Mouse (Mus musculus) neural tube, embryonic 14.5 days (tissue): ENCODE data around the gene Cacna2d2. TPM values are rescaled to one million over a fixed set of nuclear protein-coding genes. Genes with fewer than 3 reads are reported as not detected.

Experiments
- ATAC-seq: fragments of 200-750 bp; cut with Nextera tagmentation; 2 replicates; pipeline ENCODE4 v1.8.0; 2017; ENCODE audit warnings: low read depth, mild to moderate bottlenecking, moderate TSS enrichment, moderate library complexity
- H3K27ac ChIP-seq: fragments of 300-500 bp; sonication (generic); 2 replicates; pipeline ENCODE4 v1.5.1; 2014; ENCODE audit warnings: low read depth, mild to moderate bottlenecking, control low read depth, low read length, moderate library complexity, mixed read lengths
- H3K27me3 ChIP-seq: fragments of 300-500 bp; sonication (generic); 2 replicates; pipeline ENCODE4 v1.6.1; 2014; ENCODE audit warnings: low read length; ENCODE audit not compliant: control insufficient read depth, insufficient read depth
- H3K36me3 ChIP-seq: fragments of 300-500 bp; sonication (generic); 2 replicates; pipeline ENCODE4 v1.6.1; 2014; ENCODE audit warnings: low read length, mixed read lengths; ENCODE audit not compliant: control insufficient read depth, insufficient read depth
- H3K4me1 ChIP-seq: fragments of 300-500 bp; sonication (generic); 2 replicates; pipeline ENCODE4 v1.6.1; 2014; ENCODE audit warnings: low read length; ENCODE audit not compliant: control insufficient read depth, insufficient read depth
- H3K4me2 ChIP-seq: fragments of 300-500 bp; sonication (generic); 2 replicates; pipeline ENCODE4 v1.6.1; 2014; ENCODE audit warnings: mild to moderate bottlenecking, low read depth, low read length, control low read depth
- H3K4me3 ChIP-seq: fragments of 300-500 bp; sonication (generic); 2 replicates; pipeline ENCODE4 v1.5.1; 2014; ENCODE audit warnings: low read depth, low read length, control low read depth, mixed read lengths
- H3K9ac ChIP-seq: fragments of 300-500 bp; sonication (generic); replicated peaks from 2 replicates; pipeline ENCODE4 v1.6.1; 2014; ENCODE audit warnings: low read depth, mild to moderate bottlenecking, control low read depth, low read length, mixed read lengths
- H3K9me3 ChIP-seq: fragments of 300-500 bp; sonication (generic); 2 replicates; pipeline ENCODE4 v1.6.1; 2016; ENCODE audit warnings: low read length; ENCODE audit not compliant: control insufficient read depth
- WGBS: fragments of 180-500 bp; shearing (Covaris S2); extraction: QIAGEN DNeasy Blood & Tissue Kit; methylation state at CpG from one replicate; pipeline ENCODE4 v1.1.7; 2014; 5-methylcytosine and 5-hydroxymethylcytosine counted together
- polyA plus RNA-seq: library from polyadenylated mRNA; unstranded; fragments of >200 nt; fragmentation: Nextera tagmentation; extraction: Ambion mirVana; gene quantifications from 2 replicates; pipeline ENCODE4 v1.2.1, GENCODE M21; 2014

Cacna2d2 gene
- polyA plus RNA-seq, 1 experiment from 2014 or later: 10.6 TPM

DNA sequence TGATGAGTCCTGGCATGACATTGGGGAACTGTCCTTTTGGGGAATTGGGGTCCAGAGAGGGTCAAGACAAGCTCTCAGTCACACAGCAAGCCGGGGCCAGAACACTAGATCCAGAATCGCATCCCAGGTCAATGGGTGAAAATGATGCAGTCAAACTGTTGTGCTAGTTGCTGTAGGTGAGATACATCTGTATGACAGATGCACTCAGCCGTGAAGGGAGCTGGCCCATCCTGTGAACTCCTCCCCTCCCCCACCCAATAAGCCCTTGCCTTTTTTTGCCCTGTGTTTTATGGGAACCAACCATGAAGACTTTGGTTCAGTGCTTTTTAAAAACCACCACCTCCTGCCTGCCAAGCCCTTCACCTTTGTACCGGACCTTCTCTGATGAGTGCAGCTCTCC is 43.5 kb downstream of the Cacna2d2 start:
- Histone ChIP-seq H3K36me3 (no peaks in the 10 kb centered on the region), H3K27me3 (no peaks in the 10 kb centered on the region), H3K9me3 (no peaks in the 10 kb centered on the region), H3K4me1 (peaks cover 35% of the 10 kb centered on the region), H3K4me3 (no peak overlapping the region), H3K4me2 (no peak overlapping the region), H3K9ac (no peak overlapping the region), H3K27ac (peak overlapping the region; percentile 72)
- 61% methylated on average over 4 of the region's 4 CpGs for WGBS
- ATAC-seq: no peak

DNA sequence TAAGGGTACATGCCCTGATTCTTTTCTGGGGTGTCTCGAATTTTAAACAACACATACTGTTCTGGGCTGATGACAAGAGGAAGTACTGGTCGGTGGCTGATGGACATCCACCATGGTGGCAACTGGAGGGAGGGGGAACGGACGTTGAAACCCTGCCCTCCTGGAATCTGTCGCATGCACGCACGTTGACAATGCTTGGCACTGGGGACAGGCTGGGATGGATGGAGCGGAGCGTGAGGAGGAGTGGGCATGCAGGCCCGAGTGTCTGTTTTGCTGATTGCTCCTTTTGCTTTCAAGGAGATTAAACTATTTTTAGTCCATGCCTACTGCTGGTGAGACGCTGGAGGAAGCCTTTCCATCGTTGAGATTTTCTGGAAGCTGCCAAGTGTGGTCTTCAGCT is 43.9 kb downstream of the Cacna2d2 start:
- H3K9me3 ChIP-seq: no peaks in the 10 kb centered on the region
- no peak overlapping the region for H3K4me2 ChIP-seq
- ATAC-seq: no peak
- peaks cover 35% of the 10 kb centered on the region for H3K4me1 ChIP-seq
- no peak overlapping the region for H3K9ac ChIP-seq
- H3K36me3 ChIP-seq: no peaks in the 10 kb centered on the region
- H3K27me3 ChIP-seq: no peaks in the 10 kb centered on the region
- H3K4me3 ChIP-seq: no peak overlapping the region
- H3K27ac ChIP-seq: peak overlapping the region; percentile 72
- 49% methylated on average over 12 of the region's 12 CpGs for WGBS

DNA sequence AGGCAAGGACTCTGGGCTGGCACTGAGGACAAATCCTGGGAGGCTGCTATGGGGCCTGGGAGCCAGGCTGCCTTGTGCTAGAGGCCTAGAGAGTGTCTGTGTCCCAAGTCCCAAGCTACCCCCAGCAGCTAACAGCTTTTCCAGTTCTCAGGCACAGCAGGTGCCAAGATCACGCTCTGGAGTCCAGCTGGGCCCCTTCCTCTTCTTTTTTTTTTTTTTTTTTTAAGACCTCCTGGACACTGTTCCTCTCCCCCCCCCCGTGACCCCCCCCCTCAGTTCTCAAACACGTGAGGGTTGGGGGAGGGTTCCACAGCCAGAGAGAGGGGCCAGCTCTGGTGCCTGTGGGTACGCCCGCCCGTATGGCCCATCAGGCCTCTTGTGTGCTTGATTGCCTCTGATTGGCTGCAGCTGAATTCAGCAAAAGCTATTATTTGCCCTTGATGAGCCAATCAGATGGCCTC is 45.6 kb downstream of the Cacna2d2 start:
- H3K4me1 ChIP-seq: peaks cover 45% of the 10 kb centered on the region
- no peaks in the 10 kb centered on the region for H3K27me3 ChIP-seq
- H3K9me3 ChIP-seq: no peaks in the 10 kb centered on the region
- H3K27ac ChIP-seq: peak overlapping the region; percentile 77
- H3K9ac ChIP-seq: no peak overlapping the region
- WGBS: 8% methylated on average over 4 of the region's 6 CpGs
- H3K4me2 ChIP-seq: no peak overlapping the region
- 0 out of 2 replicates have a peak, but pooled peaks have one; percentile 36 for ATAC-seq
- no peaks in the 10 kb centered on the region for H3K36me3 ChIP-seq
- no peak overlapping the region for H3K4me3 ChIP-seq

DNA sequence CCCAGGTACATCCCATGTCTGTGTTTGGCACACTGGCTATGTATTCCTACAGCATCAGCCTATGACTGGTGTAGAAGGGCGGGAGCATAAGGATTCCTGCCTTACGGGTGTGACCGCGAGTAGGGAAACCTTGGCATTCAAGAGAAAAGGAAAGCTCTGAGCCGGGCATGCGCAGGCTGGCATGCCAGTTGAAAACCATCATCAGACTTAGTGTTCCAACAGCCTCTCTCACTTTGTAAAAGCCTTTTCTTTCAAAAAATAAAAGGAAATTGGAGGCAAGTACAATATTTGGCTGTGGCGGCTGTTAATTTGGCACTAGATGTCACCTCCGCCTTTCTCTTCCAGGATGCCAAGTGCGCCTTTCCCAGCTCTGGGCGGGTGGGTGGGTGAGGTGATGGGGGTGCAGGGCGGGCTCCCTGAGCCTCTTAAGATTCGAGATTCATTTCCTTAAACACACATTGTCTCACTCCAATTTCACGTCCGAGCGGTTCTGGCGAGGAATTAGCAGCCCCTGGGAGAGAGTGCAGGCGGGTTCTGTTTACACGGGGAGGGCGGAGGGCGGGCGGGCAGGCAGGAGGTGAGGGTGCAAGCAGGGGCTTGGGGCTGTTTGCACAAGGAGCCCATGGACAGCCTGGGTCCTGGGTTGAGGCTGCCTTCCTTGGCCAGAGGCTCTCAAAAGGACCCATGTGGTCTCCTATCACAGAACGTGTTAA is 49.5 kb downstream of the Cacna2d2 start:
- Histone ChIP-seq H3K4me3 (no peak overlapping the region), H3K27me3 (no peaks in the 10 kb centered on the region), H3K4me2 (no peak overlapping the region), H3K27ac (peak overlapping the region; percentile 10; the same call in 1 of the 2 replicates), H3K4me1 (peaks cover 48% of the 10 kb centered on the region), H3K9me3 (no peaks in the 10 kb centered on the region), H3K9ac (no peak overlapping the region), H3K36me3 (no peaks in the 10 kb centered on the region)
- ATAC-seq: no peak
- 46% methylated on average over 22 of the region's 22 CpGs for WGBS

DNA sequence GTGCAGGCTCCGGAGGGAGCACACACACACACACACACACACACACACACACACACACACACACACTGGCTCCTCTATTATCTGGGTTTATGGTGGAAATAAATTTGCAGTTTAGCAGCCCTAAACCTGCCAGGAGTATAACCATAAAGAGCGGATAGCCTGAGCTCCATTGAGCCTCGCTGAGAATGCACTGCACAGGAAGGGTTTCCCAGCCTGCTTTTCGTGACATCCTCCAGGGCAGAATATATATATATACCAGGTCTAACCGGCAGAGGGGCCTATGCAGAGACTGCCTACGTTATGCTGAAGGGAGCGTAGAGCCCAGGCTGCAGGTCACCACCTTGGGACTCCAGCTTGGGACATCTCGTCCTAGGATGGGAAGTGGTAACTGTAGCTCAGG is 52.0 kb downstream of the Cacna2d2 start:
- Histone ChIP-seq H3K9me3 (no peaks in the 10 kb centered on the region), H3K4me2 (no peak overlapping the region), H3K9ac (no peak overlapping the region), H3K27me3 (no peaks in the 10 kb centered on the region), H3K4me3 (no peak overlapping the region), H3K27ac (peak overlapping the region; percentile 71), H3K36me3 (no peaks in the 10 kb centered on the region), H3K4me1 (peaks cover 33% of the 10 kb centered on the region)
- ATAC-seq: peak; percentile 75
- WGBS: 17% methylated on average over 8 of the region's 8 CpGs

DNA sequence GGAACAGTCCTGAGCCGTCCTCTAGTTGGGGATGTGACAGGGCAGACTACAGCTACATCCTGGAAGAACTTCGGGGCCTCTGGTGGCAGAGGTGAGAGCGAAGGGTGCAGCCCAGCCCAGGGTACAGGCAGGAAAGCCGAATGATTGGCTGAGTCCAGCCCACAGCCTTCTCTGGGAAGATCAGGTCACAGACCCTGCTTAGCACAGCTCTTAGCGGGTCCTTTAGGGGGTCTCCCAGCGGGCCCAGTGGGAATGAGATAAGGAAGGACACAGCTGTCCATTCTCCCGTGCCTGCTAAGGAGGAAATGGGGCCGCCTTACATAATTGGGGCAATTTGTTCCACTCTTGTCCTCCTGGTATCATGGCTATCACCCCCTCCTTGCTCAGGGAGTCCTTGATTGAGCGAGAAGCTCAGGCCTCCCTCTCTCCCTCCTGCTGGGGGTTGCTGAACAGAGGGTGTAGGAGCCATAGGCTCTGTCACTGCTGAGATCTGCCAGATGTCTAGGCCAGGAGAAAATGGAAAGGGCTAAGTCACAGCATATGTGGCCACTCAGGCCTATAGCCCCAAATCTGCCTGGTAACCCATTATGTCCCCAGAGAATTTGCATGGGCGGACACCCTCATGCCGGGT is 52.6 kb downstream of the Cacna2d2 start:
- H3K9ac ChIP-seq: no peak overlapping the region
- peaks cover 33% of the 10 kb centered on the region for H3K4me1 ChIP-seq
- no peaks in the 10 kb centered on the region for H3K27me3 ChIP-seq
- no peak overlapping the region for H3K4me3 ChIP-seq
- no peaks in the 10 kb centered on the region for H3K36me3 ChIP-seq
- peak overlapping the region; percentile 71 for H3K27ac ChIP-seq
- no peaks in the 10 kb centered on the region for H3K9me3 ChIP-seq
- H3K4me2 ChIP-seq: no peak overlapping the region
- ATAC-seq: peak; percentile 18; the same call in 1 of the 2 replicates
- WGBS: 25% methylated on average over 11 of the region's 11 CpGs

DNA sequence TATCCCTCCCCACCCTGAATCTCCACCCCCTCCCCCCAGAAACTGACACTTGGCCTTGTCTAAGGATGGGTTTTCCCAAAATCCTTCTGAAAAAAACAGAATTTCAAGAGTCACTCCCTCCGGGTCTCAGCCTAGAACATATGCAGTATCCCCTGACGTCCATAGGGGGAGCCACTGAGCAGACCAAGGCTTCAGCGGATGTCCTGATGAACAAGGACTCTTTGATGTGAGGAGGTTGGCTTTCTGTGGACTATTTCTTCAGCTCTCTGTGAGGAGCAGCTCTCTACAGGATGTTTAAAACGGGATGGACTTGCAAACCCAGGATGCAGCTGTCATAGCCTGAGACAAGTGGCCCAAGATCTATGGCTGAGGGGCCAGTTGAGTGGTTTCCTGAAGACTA is 53.1 kb downstream of the Cacna2d2 start:
- Histone ChIP-seq H3K27ac (no peak overlapping the region), H3K4me3 (no peak overlapping the region), H3K36me3 (no peaks in the 10 kb centered on the region), H3K4me2 (no peak overlapping the region), H3K4me1 (peaks cover 33% of the 10 kb centered on the region), H3K9ac (no peak overlapping the region), H3K9me3 (no peaks in the 10 kb centered on the region), H3K27me3 (no peaks in the 10 kb centered on the region)
- 23% methylated on average over 4 of the region's 4 CpGs for WGBS
- no peak for ATAC-seq

DNA sequence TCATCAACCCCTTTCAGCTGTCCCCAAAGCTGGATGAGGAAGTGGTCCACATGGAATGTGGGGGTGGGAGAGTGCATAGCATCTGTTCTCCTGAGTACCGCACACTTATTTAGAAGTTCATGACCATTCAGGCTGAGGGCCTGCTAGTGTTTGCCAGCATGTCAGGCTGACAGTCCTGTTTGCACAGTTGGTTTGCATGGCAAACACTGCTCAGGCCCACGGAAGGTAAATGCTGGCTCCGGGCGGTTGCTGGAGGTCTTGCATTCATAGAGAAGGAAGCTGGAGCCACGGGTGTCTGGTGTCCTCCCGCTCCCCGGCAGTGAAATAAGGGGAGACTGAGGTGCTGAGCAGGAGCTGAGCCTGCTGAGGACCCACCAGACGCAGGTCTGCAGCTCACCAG is 53.7 kb downstream of the Cacna2d2 start:
- no peaks in the 10 kb centered on the region for H3K9me3 ChIP-seq
- no peak overlapping the region for H3K9ac ChIP-seq
- no peaks in the 10 kb centered on the region for H3K27me3 ChIP-seq
- H3K4me1 ChIP-seq: peaks cover 33% of the 10 kb centered on the region
- H3K36me3 ChIP-seq: no peaks in the 10 kb centered on the region
- no peak for ATAC-seq
- 76% methylated on average over 8 of the region's 8 CpGs for WGBS
- H3K27ac ChIP-seq: no peak overlapping the region
- no peak overlapping the region for H3K4me2 ChIP-seq
- no peak overlapping the region for H3K4me3 ChIP-seq

DNA sequence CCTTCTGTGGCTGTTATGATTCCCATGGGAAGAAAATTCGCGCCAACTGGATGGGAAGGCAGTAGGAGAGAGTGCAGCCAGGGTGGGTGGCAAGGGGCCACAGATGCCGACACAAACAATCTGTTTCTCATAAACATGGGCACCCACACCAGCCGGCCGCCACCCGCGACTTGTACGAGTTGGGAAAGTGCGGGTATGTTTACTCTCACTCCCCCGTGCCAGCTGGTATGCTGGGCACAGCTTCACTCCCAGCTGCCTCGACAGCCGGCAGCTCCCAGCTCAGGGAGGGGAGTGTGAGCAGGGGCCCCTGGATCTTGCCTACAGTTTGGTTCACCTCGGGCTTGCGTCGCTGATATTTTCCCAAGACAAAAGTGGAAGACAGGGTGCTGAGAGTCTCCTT is 57.3 kb downstream of the Cacna2d2 start:
- ATAC-seq: no peak
- H3K4me3 ChIP-seq: no peak overlapping the region
- WGBS: 58% methylated on average over 15 of the region's 15 CpGs
- H3K27ac ChIP-seq: no peak overlapping the region
- H3K4me2 ChIP-seq: no peak overlapping the region
- H3K4me1 ChIP-seq: peaks cover 8% of the 10 kb centered on the region
- no peak overlapping the region for H3K9ac ChIP-seq
- no peaks in the 10 kb centered on the region for H3K9me3 ChIP-seq
- H3K27me3 ChIP-seq: no peaks in the 10 kb centered on the region
- H3K36me3 ChIP-seq: no peaks in the 10 kb centered on the region
